Mouse (Mus musculus) 416B (cell line): ENCODE results near the gene Mettl1.
A peak's percentile ranks its signal among the peaks of the same experiment; 100 is the strongest.

Source experiments
- DNase-seq: peaks from one replicate; pipeline ENCODE4 v3.0.0; 2011; ENCODE audit warnings: low read depth

Gene Mettl1

DNA sequence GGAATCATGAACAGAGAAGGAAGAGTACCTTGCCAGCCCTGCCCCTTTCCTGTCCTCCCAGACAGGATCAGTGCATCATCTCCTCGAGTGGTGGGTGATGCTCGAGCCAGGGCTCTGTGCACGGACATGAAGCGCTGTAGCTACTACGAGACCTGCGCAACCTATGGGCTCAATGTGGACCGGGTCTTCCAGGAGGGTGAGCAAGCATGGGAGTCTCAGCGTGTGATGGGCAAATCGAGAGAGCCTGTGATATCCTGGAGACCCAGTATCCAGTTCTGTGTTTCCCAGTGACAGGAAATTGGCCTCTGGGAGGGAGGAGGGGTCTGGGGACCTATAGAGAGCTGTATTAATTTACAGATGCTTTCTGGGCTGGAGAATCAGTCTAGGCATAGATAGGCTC lies 43.8 kb downstream of the Mettl1 start:
- no peak for DNase-seq

DNA sequence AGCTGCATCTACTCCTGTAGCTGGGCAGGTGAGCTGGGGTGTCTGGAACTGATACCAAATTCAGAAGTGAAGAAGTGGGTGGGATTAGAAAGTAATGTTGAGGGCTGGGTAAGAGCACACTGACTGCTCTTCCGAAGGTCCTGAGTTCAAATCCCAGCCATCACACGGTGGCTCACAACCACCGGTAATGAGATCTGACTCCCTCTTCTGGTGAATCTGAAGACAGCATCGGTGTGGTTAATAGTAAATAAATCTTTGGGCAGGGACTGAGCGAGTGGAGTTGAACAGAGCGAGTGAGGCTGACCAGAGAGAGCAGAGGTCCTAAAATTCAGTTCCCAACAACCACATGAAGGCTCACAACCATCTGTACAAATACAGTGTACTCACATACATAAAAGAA lies 44.4 kb downstream of the Mettl1 start:
- no peak for DNase-seq

DNA sequence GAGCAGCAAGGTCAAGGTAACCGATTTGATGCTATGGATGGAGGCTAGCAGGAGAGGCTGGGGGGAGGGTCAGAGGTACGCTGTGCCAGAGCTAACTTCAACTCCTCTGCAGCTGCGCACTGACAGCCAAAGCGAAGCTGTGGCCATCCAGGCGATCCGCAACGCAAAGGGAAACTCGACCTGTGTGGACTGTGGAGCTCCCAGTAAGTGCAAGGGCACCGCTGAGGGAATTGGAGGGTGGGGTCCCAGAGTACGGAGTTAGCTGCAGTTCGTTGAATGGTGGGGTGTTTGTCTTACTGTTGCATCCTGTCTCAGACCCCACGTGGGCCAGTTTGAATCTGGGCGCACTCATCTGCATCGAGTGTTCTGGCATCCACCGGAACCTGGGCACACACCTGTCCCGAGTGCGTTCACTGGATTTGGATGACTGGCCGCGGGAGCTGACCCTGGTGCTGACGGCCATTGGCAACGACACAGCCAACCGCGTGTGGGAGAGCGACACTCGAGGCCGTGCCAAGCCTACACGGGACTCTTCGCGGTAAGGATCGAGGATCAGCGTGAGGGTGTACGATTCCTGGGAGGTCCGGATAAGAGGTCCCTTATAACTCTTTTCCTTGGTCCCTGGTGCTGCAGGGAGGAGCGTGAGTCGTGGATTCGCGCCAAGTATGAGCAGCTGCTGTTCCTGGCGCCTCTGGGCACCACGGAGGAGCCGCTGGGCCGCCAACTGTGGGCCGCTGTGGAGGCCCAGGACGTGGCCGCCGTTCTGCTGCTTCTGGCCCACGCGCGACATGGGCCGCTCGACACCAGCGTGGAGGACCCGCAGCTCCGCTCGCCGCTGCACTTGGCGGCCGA lies 49.6 kb downstream of the Mettl1 start:
- DNase-seq: no peak

- DNase-seq: no peak
These were observed 50.5 kb downstream of the Mettl1 start for GRCm38 (mm10) chr10:127091507-127092396.

DNA sequence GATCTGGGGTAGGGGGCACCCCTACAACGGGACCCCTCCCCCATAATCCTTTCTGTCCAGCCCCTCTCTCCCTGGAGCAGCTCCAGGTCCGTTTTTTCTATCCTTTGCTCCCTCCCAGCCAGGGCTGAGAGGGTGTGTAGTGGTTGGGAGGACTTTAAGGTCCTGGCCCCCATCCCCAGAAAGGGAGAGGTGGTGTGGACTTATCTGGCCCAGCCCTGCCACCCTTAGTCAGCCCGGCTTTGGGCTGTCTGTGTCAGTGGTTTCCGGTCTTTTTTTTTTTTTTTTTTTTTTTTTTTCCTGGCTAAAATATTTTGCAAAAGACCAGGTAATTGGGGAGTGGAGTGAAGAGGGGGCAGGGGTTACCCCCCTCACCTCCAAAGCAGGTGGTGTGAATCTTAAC lies 51.5 kb downstream of the Mettl1 start:
- DNase-seq: peak; percentile 68

- no peak for DNase-seq
These were observed 53.2 kb downstream of the Mettl1 start for GRCm38 (mm10) chr10:127094382-127094802.
